ENCODE assay signal across 10 mouse cellular contexts in the genomic region with DNA sequence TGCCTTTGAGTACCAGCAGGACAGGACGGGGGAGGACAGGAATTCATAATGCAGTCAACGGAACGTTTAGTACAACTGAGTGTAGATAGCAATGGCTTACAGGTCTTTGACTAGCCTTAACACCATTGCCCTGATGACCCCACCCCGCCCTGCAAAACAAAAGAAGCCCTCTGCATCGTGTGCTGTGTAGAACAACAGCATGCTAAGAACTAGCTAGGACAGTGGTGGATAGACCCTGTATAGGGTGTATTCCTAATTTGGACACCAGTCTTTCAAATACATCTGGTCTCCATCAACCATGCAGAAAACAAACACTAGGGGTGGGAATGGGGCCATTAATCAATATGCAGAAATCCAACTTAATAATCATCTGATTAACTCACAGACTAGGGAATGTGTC.
"Had no signal": no experiment of that assay in that cellular context is flagged by ENCODE, and none has a peak within 500 bp of the region (broad histone marks: within the 10 kb centered on the region; RNA-seq: fewer than 3 reads in every experiment).

No protein-coding gene starts in this region.

- H3K27me3 ChIP-seq: limb, embryonic 13.5 days had no signal

- ATAC-seq: intestine, postnatal 0 days had no signal

- H3K4me3 ChIP-seq: limb, embryonic 13.5 days had no signal

- H3K4me1 ChIP-seq: limb, embryonic 13.5 days had no signal

- H3K27ac ChIP-seq: limb, embryonic 13.5 days; liver, embryonic 14.5 days had no signal

- H3K4me2 ChIP-seq: limb, embryonic 13.5 days had no signal

- H3K9me3 ChIP-seq: limb, embryonic 13.5 days had no signal

- H3K36me3 ChIP-seq: limb, embryonic 13.5 days had no signal

- DNase-seq: kidney, adult 8-10 months; kidney, postnatal 36 days; left cerebral cortex, postnatal 4 days; lung, adult 18-20 months; midbrain, embryonic 14.5 days; right cerebral cortex, postnatal 14 days; thymus, postnatal 36 days had no signal

- H3K9ac ChIP-seq: limb, embryonic 13.5 days; liver, embryonic 14.5 days had no signal
